Mouse (Mus musculus) neural tube, embryonic 14.5 days (tissue): ENCODE data around the gene Fam222b. TPM values are rescaled to one million over a fixed set of nuclear protein-coding genes. Genes with fewer than 3 reads are reported as not detected.
A peak's percentile ranks its signal among the peaks of the same experiment; 100 is the strongest.
"Not testable (repeated sequence)": the region's sequence is repeated elsewhere in the genome, so short reads cannot be mapped to it uniquely, and the experiment has no call there.

Experiments used
- ATAC-seq: fragments of 200-750 bp; cut with Nextera tagmentation; 2 replicates; pipeline ENCODE4 v1.8.0; 2017; ENCODE audit warnings: low read depth, mild to moderate bottlenecking, moderate TSS enrichment, moderate library complexity
- H3K27ac ChIP-seq: fragments of 300-500 bp; sonication (generic); 2 replicates; pipeline ENCODE4 v1.5.1; 2014; ENCODE audit warnings: low read depth, mild to moderate bottlenecking, control low read depth, low read length, moderate library complexity, mixed read lengths
- H3K27me3 ChIP-seq: fragments of 300-500 bp; sonication (generic); 2 replicates; pipeline ENCODE4 v1.6.1; 2014; ENCODE audit warnings: low read length; ENCODE audit not compliant: control insufficient read depth, insufficient read depth
- H3K36me3 ChIP-seq: fragments of 300-500 bp; sonication (generic); 2 replicates; pipeline ENCODE4 v1.6.1; 2014; ENCODE audit warnings: low read length, mixed read lengths; ENCODE audit not compliant: control insufficient read depth, insufficient read depth
- H3K4me1 ChIP-seq: fragments of 300-500 bp; sonication (generic); 2 replicates; pipeline ENCODE4 v1.6.1; 2014; ENCODE audit warnings: low read length; ENCODE audit not compliant: control insufficient read depth, insufficient read depth
- H3K4me2 ChIP-seq: fragments of 300-500 bp; sonication (generic); 2 replicates; pipeline ENCODE4 v1.6.1; 2014; ENCODE audit warnings: mild to moderate bottlenecking, low read depth, low read length, control low read depth
- H3K4me3 ChIP-seq: fragments of 300-500 bp; sonication (generic); 2 replicates; pipeline ENCODE4 v1.5.1; 2014; ENCODE audit warnings: low read depth, low read length, control low read depth, mixed read lengths
- H3K9ac ChIP-seq: fragments of 300-500 bp; sonication (generic); replicated peaks from 2 replicates; pipeline ENCODE4 v1.6.1; 2014; ENCODE audit warnings: low read depth, mild to moderate bottlenecking, control low read depth, low read length, mixed read lengths
- H3K9me3 ChIP-seq: fragments of 300-500 bp; sonication (generic); 2 replicates; pipeline ENCODE4 v1.6.1; 2016; ENCODE audit warnings: low read length; ENCODE audit not compliant: control insufficient read depth
- WGBS: fragments of 180-500 bp; shearing (Covaris S2); extraction: QIAGEN DNeasy Blood & Tissue Kit; methylation state at CpG from one replicate; pipeline ENCODE4 v1.1.7; 2014; 5-methylcytosine and 5-hydroxymethylcytosine counted together
- polyA plus RNA-seq: library from polyadenylated mRNA; unstranded; fragments of >200 nt; fragmentation: Nextera tagmentation; extraction: Ambion mirVana; gene quantifications from 2 replicates; pipeline ENCODE4 v1.2.1, GENCODE M21; 2014

Fam222b gene
- polyA plus RNA-seq, 1 experiment from 2014 or later, result 29.3 TPM

DNA sequence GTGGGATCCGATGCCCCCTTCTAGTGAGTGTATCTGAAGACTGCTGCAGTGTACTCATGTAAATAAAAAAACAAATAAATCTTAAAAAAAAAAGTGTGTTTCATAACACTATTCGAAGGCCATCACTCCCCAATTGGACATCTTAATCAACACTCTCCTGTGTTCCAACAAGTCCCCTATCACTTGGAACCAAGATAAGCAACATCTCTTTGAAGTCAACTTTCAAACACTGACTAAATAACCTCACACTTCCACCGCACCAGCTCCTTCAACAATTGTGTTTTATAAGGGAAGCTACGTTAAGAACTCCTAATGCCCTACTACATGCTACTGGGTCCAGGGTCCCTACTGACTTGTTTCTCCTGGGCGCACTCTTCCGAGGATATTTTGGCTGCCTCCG is 88.0 kb downstream of the Fam222b start:
- H3K4me2 ChIP-seq, result peak overlapping the region; percentile 71
- peak overlapping the region; percentile 92 for H3K9ac ChIP-seq
- peak overlapping the region; percentile 93; the same call in 1 of the 2 replicates for H3K27ac ChIP-seq
- peaks cover 24% of the 10 kb centered on the region for H3K36me3 ChIP-seq
- H3K4me1 ChIP-seq, result peaks cover 24% of the 10 kb centered on the region
- H3K27me3 ChIP-seq, result no peaks in the 10 kb centered on the region
- WGBS, result 9% methylated on average over 7 of the region's 7 CpGs
- H3K4me3 ChIP-seq, result peak overlapping the region; percentile 91
- ATAC-seq, result no peak
- no peaks in the 10 kb centered on the region for H3K9me3 ChIP-seq

DNA sequence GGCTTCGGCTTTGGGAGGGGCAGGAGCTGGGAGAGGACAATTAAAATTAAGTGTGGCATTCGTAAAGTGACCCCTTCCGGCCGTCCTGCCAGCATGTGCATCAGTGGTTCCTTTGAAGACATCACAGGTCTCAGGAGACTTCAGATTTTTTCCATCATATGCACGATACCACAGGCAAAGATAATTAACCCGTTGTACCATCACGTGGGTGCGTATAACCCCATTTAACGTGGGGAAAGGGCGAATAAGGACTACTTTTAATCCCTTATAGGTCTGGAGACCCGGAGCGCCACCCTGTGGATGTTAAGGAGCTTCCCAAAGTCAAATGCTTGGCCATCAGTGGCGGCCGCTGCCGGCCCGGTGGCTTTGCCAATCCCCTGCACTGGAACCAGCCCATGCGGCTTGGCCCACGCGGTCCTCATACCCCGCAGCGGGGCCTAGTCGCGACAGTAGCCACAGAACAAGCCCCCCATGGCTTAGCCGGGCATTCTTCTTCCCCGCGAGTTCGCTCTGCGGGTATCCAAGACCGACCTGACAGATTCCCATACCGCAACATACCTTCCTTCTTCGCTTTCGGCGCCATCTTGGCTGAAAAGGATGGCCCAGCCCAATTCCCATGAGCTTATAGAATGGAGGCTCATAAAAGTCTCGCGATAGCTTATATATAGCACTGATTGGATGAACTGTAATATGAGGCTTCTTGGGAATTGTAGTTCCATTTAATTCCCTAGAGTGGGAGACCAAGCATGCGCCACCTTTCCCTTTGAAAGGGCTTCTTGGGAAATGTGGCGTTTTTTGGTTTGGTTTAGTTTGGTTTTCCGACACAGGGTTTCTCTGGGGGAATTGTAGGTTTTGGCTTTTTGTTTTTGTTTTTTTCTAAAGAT is 88.7 kb downstream of the Fam222b start, which contains the start of gene Rpl23a:
Rpl23a (minus strand) TSS at position 624 of the 884 bp plus-strand sequence.
- Histone ChIP-seq H3K36me3 (peaks cover 24% of the 10 kb centered on the region), H3K4me3 (peak within 1 kb of the TSS; percentile 91), H3K27ac (peak within 1 kb of the TSS; percentile 93), H3K9me3 (no peaks in the 10 kb centered on the region), H3K27me3 (no peaks in the 10 kb centered on the region), H3K4me2 (peak within 1 kb of the TSS; percentile 71), H3K4me1 (peaks cover 22% of the 10 kb centered on the region), H3K9ac (peak within 1 kb of the TSS; percentile 92)
- peak; percentile 91 for ATAC-seq
- WGBS, result under 1% methylated on average over 38 of the region's 38 CpGs

DNA sequence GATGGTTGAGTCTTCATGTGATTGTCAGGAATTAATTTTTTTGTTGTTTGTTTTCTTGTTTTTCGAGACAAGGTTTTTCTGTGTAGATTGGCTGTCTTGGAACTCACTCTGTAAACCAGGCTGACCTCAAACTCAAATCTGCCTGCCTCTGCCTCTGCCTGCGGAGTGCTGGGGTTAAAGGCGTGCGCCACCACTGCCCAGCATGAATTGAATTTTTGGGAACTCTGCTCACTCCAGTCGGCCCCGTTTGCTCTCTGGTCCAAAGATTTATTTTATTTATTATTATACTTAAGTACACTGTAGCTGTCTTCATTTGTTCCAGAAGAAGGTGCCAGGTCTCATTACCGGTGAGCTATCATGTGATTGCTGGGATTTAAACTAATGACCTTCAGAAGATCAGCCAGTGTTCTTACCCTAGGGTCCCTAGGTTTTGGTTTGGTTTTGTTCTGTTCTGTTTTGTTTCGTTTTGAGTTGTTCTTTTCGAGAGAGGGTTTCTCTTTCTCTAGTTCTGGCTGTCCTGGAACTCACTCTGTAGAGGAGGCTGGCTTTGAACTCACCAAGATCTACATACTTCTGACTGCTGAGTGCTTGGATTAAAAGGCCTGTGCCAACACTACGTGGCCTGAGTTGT is 89.5 kb downstream of the Fam222b start:
- Histone ChIP-seq H3K27ac (no peak overlapping the region; the same call in 1 of the 2 replicates), H3K4me1 (peaks cover 19% of the 10 kb centered on the region), H3K4me2 (peak overlapping the region; percentile 71), H3K9me3 (no peaks in the 10 kb centered on the region), H3K36me3 (peaks cover 24% of the 10 kb centered on the region), H3K4me3 (peak overlapping the region; percentile 91; the same call in 1 of the 2 replicates), H3K27me3 (no peaks in the 10 kb centered on the region), H3K9ac (peak overlapping the region; percentile 92; the same call in 1 of the 2 replicates)
- no peak for ATAC-seq
- WGBS, result 51% methylated on average over 10 of the region's 10 CpGs

DNA sequence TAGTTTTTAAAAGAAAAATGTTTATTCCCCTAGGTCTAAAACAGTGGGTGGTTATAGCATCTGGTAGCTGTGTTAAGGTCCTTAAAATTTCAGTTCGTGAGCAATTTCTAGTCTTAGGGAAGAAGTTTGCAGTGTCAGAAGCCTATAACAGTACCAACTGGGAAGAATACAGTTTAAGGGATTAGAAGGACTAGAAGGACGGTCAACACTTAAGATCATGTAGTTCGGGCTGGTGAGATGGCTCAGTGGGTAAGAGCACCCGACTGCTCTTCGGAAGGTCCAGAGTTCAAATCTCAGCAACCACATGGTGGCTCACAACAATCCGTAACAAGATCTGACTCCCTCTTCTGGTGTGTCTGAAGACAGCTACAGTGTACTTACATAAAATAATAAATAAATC is 90.2 kb downstream of the Fam222b start:
- H3K9ac ChIP-seq, H3K4me3 ChIP-seq, H3K27ac ChIP-seq, H3K4me2 ChIP-seq, H3K27me3 ChIP-seq, ATAC-seq, H3K9me3 ChIP-seq: not testable (repeated sequence)
- 92% methylated on average over 6 of the region's 6 CpGs for WGBS
- Histone ChIP-seq H3K4me1 (peaks cover 12% of the 10 kb centered on the region; the same call in 1 of the 2 replicates), H3K36me3 (peaks cover 18% of the 10 kb centered on the region)

DNA sequence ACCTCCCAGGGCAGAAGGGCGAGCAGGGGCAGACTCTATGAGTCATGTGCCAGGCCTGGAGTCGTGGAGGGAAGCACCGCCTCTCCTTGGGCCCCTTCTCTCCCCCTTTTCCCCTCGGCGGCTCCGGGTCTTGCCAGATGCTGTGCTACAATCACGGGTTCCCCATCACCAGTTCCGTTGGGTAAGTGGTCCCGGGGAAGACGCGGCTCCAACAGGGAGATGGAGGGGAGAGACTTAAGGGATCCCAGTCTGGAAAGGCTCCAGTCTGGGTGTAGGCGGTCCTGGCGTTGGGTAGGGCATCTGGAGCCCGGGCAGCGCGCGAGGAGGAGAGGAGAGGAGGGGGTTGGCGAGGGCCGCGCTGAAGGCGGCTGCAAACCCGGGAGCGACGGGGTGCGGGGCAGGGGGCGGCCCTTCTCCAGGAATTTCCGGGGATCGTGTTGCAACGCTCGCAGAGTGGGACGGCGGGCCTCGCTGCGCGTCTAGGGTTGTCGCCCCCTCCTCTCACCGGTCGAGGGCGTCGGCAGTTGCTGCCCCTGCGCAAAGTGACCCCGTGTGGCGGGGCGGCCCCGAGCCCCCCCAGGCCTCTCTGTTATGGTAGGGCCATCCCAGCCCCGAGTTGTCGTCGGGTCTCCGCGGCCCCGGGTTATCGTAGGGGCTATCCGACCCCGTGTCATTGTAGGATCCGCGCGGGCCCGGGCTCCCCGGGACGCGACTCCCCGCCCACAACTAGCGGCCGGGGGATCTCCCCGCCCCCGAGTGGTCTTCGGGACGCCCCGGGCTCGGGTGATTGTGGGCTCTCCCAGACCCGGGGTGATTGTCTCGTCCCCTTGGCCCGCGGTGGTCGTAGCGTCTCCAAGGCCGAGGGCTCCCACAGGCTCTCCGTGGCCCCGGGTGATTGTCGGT is 94.1 kb downstream of the Fam222b start, which contains the start of gene Rab34:
Rab34 (plus strand) TSS at position 100 of the 903 bp plus-strand sequence.
- peak; percentile 80 for ATAC-seq

DNA sequence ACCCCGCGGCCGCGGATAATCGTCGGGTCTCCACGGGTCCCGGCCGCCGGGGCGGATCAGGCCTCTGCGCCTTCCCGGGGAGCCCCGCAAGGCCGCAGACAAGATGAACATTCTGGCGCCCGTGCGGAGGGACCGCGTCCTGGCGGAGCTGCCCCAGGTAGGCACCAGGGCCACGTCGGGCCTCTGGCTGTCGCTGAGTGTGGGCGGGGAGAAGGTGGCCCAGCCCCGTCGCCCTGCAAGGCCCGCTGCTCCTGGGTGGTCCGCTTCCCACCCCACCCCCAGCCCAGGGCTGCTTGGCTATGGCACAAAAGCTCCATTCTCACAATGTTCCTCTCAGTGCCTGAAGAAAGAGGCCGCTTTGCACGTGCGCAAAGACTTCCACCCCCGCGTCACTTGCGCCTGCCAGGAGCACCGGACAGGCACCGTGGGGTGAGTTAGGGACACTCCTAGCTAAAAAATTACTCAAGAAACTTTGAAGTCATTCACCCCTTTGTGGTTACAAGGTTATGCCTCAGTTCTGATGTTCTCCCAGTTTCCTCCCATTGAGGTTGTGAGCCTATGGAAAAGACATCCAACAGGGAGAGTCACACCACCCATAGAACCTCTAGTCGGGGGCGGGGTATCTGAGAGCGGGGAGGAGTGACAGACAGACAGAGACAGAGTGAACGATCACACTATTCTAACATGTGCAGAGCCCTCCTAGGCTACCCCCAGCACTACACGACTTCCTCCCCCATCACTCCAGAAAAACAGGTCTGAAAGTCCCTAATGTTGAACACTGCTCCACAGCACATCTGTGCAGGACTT is 95.0 kb downstream of the Fam222b start:
- peak; percentile 85 for ATAC-seq
- H3K4me3 ChIP-seq, result peak overlapping the region; percentile 69
- H3K36me3 ChIP-seq, result peaks cover 12% of the 10 kb centered on the region; the same call in 1 of the 2 replicates
- H3K9ac ChIP-seq, result peak overlapping the region; percentile 84
- peak overlapping the region; percentile 42 for H3K4me2 ChIP-seq
- under 1% methylated on average over 40 of the region's 42 CpGs for WGBS
- H3K4me1 ChIP-seq, result peaks cover 4% of the 10 kb centered on the region; the same call in 1 of the 2 replicates
- no peaks in the 10 kb centered on the region for H3K9me3 ChIP-seq
- no peaks in the 10 kb centered on the region for H3K27me3 ChIP-seq
- H3K27ac ChIP-seq, result peak overlapping the region; percentile 94

More for the DNA sequence above, 94.1 kb downstream of the Fam222b start, which contains the start of gene Rab34:
- Histone ChIP-seq H3K9ac (peak within 1 kb of the TSS; percentile 84), H3K4me2 (peak within 1 kb of the TSS; percentile 42), H3K4me3 (peak within 1 kb of the TSS; percentile 69), H3K9me3 (no peaks in the 10 kb centered on the region), H3K27me3 (no peaks in the 10 kb centered on the region), H3K27ac (peak within 1 kb of the TSS; percentile 94), H3K4me1 (peaks cover 4% of the 10 kb centered on the region; the same call in 1 of the 2 replicates), H3K36me3 (peaks cover 12% of the 10 kb centered on the region; the same call in 1 of the 2 replicates)
- under 1% methylated on average over 66 of the region's 80 CpGs for WGBS

DNA sequence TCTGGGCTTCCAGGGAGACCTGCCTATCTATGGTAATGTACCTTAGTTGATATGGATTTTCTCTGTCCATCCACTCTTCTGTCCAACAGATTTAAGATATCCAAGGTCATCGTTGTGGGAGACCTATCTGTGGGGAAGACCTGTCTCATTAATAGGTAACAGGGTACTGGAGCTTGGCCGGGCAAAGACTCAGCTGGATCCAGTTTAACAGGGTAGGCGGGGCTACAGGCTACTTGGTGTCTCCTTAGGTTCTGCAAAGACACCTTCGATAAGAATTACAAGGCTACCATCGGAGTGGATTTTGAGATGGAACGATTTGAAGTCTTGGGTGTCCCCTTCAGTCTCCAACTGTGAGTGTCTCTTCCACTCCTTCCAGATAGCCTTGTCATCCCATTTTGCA is 95.6 kb downstream of the Fam222b start:
- Histone ChIP-seq H3K4me3 (peak overlapping the region; percentile 69), H3K27ac (peak overlapping the region; percentile 94), H3K9ac (no peak overlapping the region), H3K4me1 (peaks cover 4% of the 10 kb centered on the region; the same call in 1 of the 2 replicates), H3K9me3 (no peaks in the 10 kb centered on the region), H3K36me3 (peaks cover 12% of the 10 kb centered on the region; the same call in 1 of the 2 replicates), H3K27me3 (no peaks in the 10 kb centered on the region), H3K4me2 (peak overlapping the region; percentile 42)
- 75% methylated on average over 6 of the region's 6 CpGs for WGBS
- ATAC-seq, result no peak
